Mouse (Mus musculus): ENCODE measurements around the gene Gm12794. TPM values are rescaled to one million over a fixed set of nuclear protein-coding genes. Genes with fewer than 3 reads are reported as not detected.
"Not testable (repeated sequence)": the region's sequence is repeated elsewhere in the genome, so short reads cannot be mapped to it uniquely, and the experiment has no call there.

Gene Gm12794
- polyA plus RNA-seq (2015; fragmentation: Nextera tagmentation; extraction: Ambion mirVana) = not detected in 2 replicates

DNA sequence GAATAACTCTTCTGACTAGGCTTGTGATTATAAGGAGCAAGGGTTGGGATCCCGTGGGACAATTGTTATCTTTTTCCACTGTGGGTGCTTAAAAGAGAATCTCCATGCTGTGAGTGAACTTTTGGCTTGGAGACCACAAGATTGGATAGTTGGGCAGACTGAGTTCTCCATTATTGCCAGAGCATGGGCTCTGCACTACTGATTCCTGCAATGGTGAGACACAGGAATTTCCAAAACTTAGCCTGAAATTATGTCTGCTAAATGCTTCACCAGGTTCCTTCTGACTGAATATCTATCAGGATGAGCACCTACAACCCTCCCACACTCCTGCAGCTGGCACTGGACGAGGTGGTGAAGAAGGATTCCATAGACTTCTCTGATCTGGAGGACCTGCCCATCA, at the start of gene Gm12794:
TSS of gene Gm12794 (plus strand) at position 301 of the 400 bp plus-strand sequence.
- H3K9me3 ChIP-seq (ENCODE audit: control insufficient read depth, low read length); H3K4me2 ChIP-seq (ENCODE audit: low read depth, low read length); H3K4me1 ChIP-seq (replicated peaks; ENCODE audit: control insufficient read depth, insufficient read depth, low read length); H3K36me3 ChIP-seq (ENCODE audit: control insufficient read depth, insufficient read depth, low read length); H3K27ac ChIP-seq (ENCODE audit: low read length); ATAC-seq (ENCODE audit: low read depth); H3K27me3 ChIP-seq (ENCODE audit: control insufficient read depth, insufficient read depth, low read depth, low read length); H3K4me3 ChIP-seq (ENCODE audit: low read length); H3K9ac ChIP-seq (ENCODE audit: low read length): not testable (repeated sequence)
- WGBS = 55% methylated on average over 2 of the region's 2 CpGs

DNA sequence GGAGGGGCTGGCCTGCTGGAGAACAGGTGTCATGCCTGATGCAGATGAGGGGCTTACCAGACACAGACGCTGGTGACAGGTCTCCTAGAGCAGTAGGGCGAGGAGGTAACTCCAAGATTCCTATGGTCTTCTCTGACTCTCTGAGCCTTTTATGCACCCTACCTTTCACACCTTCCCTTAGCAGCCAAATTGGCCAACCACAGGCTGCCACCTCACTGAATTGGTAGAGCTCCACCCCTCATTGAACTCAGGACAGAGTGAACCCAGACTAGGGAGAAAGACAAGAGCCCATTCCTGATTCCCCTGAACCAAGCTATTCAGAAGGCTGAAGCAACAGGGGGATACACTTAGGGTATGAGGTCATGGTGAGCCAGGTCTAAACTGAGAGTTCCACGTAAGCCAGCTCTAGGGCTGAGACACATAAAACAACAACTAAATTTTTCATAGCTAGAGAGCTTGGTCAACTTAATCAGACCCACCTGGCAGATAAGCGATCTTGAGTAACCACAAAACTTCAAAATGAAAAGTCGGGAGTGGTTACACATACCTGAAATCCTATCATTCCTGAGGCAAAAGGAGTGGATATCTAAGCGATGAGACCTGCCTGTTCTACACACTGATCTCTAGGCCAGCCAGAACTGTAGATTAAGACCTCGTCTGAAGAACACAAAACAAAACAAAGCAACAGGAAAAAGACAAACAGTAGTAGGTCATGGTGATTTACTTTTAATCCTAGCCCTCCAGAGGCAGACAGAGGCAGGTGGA, 46.4 kb upstream of the Gm12794 start, which contains the start of gene C130073F10Rik:
TSS of gene C130073F10Rik (minus strand) at position 134 of the 765 bp plus-strand sequence.
- no peaks in the 10 kb centered on the region for H3K27me3 ChIP-seq (ENCODE audit: control insufficient read depth, insufficient read depth, low read depth, low read length)
- no peak within 1 kb of the TSS for H3K27ac ChIP-seq (ENCODE audit: low read length)
- H3K9ac ChIP-seq (ENCODE audit: low read length) = no peak within 1 kb of the TSS
- 68% methylated on average over 7 of the region's 7 CpGs for WGBS
- no peaks in the 10 kb centered on the region for H3K4me1 ChIP-seq (replicated peaks; ENCODE audit: control insufficient read depth, insufficient read depth, low read length)
- H3K4me2 ChIP-seq (ENCODE audit: low read depth, low read length) = no peak within 1 kb of the TSS
- H3K9me3 ChIP-seq (ENCODE audit: control insufficient read depth, low read length) = no peaks in the 10 kb centered on the region; the same call in 1 of the 2 replicates
- H3K36me3 ChIP-seq (ENCODE audit: control insufficient read depth, insufficient read depth, low read length) = no peaks in the 10 kb centered on the region
- no peak within 1 kb of the TSS for H3K4me3 ChIP-seq (ENCODE audit: low read length)
- ATAC-seq (ENCODE audit: low read depth) = 0 out of 2 replicates have a peak, but pooled peaks have one; percentile 38

DNA sequence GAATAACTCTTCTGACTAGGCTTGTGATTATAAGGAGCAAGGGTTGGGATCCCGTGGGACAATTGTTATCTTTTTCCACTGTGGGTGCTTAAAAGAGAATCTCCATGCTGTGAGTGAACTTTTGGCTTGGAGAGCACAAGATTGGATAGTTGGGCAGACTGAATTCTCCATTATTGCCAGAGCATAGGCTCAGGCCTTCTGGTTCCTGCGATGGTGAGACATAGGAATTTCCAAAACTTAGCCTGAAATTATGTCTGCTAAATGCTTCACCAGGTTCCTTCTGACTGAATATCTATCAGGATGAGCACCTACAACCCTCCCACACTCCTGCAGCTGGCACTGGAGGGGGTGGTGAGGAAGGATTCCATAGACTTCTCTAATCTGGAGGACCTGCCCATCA, 31.4 kb upstream of the Gm12794 start, which contains the start of gene Gm12800:
TSS of gene Gm12800 (plus strand) at position 301 of the 400 bp plus-strand sequence.
- H3K27me3 ChIP-seq (ENCODE audit: control insufficient read depth, insufficient read depth, low read depth, low read length); H3K4me3 ChIP-seq (ENCODE audit: low read length); ATAC-seq (ENCODE audit: low read depth); H3K9ac ChIP-seq (ENCODE audit: low read length); H3K4me1 ChIP-seq (replicated peaks; ENCODE audit: control insufficient read depth, insufficient read depth, low read length); H3K9me3 ChIP-seq (ENCODE audit: control insufficient read depth, low read length); H3K4me2 ChIP-seq (ENCODE audit: low read depth, low read length); H3K27ac ChIP-seq (ENCODE audit: low read length); H3K36me3 ChIP-seq (ENCODE audit: control insufficient read depth, insufficient read depth, low read length): not testable (repeated sequence)
- 88% methylated on average over 2 of the region's 2 CpGs for WGBS

GRCm38 (mm10) chr4:101980949-101981348, 40.7 kb downstream of the Gm12794 start, which contains the start of gene Gm12790:
Gene Gm12790, minus strand, starts transcription at chr4:101981049.
- H3K4me1 ChIP-seq (replicated peaks; ENCODE audit: control insufficient read depth, insufficient read depth, low read length); H3K9ac ChIP-seq (ENCODE audit: low read length); H3K9me3 ChIP-seq (ENCODE audit: control insufficient read depth, low read length); H3K27ac ChIP-seq (ENCODE audit: low read length); H3K4me2 ChIP-seq (ENCODE audit: low read depth, low read length); H3K36me3 ChIP-seq (ENCODE audit: control insufficient read depth, insufficient read depth, low read length); ATAC-seq (ENCODE audit: low read depth); H3K4me3 ChIP-seq (ENCODE audit: low read length); H3K27me3 ChIP-seq (ENCODE audit: control insufficient read depth, insufficient read depth, low read depth, low read length): not testable (repeated sequence)
- WGBS = no CpG with 5 or more reads among the region's 5 CpGs

DNA sequence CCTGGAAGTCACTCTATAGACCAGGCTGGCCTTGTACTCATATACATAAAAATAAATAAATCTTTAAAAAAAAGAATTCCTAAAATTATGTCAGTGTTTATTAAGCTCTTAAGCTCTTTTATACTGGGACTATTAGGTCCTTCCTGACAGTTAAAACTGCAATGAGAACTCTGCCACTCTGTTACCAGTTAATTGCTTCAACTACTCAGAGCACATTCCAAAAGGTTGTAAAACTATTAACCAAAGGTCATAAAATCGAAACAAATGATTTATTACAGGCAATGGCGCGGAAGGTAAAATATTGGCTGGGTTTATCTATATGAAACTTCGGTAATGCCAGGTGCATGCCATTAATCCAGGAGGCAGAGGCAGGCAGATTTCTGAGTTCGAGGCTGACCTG, 45.5 kb downstream of the Gm12794 start:
- Histone ChIP-seq H3K27ac (ENCODE audit: low read length) (no peak overlapping the region), H3K4me3 (ENCODE audit: low read length) (no peak overlapping the region), H3K36me3 (ENCODE audit: control insufficient read depth, insufficient read depth, low read length) (no peaks in the 10 kb centered on the region), H3K27me3 (ENCODE audit: control insufficient read depth, insufficient read depth, low read depth, low read length) (no peaks in the 10 kb centered on the region), H3K9ac (ENCODE audit: low read length) (no peak overlapping the region), H3K4me1 (replicated peaks; ENCODE audit: control insufficient read depth, insufficient read depth, low read length) (no peaks in the 10 kb centered on the region), H3K4me2 (ENCODE audit: low read depth, low read length) (no peak overlapping the region), H3K9me3 (ENCODE audit: control insufficient read depth, low read length) (no peaks in the 10 kb centered on the region)
- WGBS = 87% methylated on average over 5 of the region's 5 CpGs
- ATAC-seq (ENCODE audit: low read depth) = no peak

GRCm38 (mm10) chr4:101986326-101986725, 46.1 kb downstream of the Gm12794 start, which contains the start of gene Gm12789:
Gene Gm12789, plus strand, starts transcription at chr4:101986626.
- H3K27me3 ChIP-seq (ENCODE audit: control insufficient read depth, insufficient read depth, low read depth, low read length); H3K4me1 ChIP-seq (replicated peaks; ENCODE audit: control insufficient read depth, insufficient read depth, low read length); ATAC-seq (ENCODE audit: low read depth); H3K4me2 ChIP-seq (ENCODE audit: low read depth, low read length); H3K36me3 ChIP-seq (ENCODE audit: control insufficient read depth, insufficient read depth, low read length); H3K9ac ChIP-seq (ENCODE audit: low read length); H3K9me3 ChIP-seq (ENCODE audit: control insufficient read depth, low read length); H3K27ac ChIP-seq (ENCODE audit: low read length); H3K4me3 ChIP-seq (ENCODE audit: low read length): not testable (repeated sequence)
- WGBS = 82% methylated on average over 2 of the region's 2 CpGs

Other genes with a start within 250 kb of the Gm12794 start
- 6.6 and 8.5 TPM in 2 replicates for gene Lepr, start 223.0 kb upstream of the Gm12794 start, polyA plus RNA-seq (2015; fragmentation: Nextera tagmentation; extraction: Ambion mirVana)
- not detected in 2 replicates for gene B020004J07Rik, start 96.4 kb upstream of the Gm12794 start, polyA plus RNA-seq (2015; fragmentation: Nextera tagmentation; extraction: Ambion mirVana)
- gene C130073F10Rik, start 46.6 kb upstream of the Gm12794 start, polyA plus RNA-seq (2015; fragmentation: Nextera tagmentation; extraction: Ambion mirVana) = 0.23 TPM in 1 of 2 replicates, not detected in the other
- gene Gm12800, start 31.3 kb upstream of the Gm12794 start, polyA plus RNA-seq (2015; fragmentation: Nextera tagmentation; extraction: Ambion mirVana) = not detected in 2 replicates
- not detected in 2 replicates for gene Gm12790, start 40.6 kb downstream of the Gm12794 start, polyA plus RNA-seq (2015; fragmentation: Nextera tagmentation; extraction: Ambion mirVana)
- gene Gm12789, start 46.2 kb downstream of the Gm12794 start, polyA plus RNA-seq (2015; fragmentation: Nextera tagmentation; extraction: Ambion mirVana) = not detected in 2 replicates
- gene Pde4b, start 147.1 kb downstream of the Gm12794 start, polyA plus RNA-seq (2015; fragmentation: Nextera tagmentation; extraction: Ambion mirVana) = 35.4 and 46.5 TPM in 2 replicates

All from lung, embryonic 16.5 days (tissue).